11 mouse cellular contexts compared by ENCODE assay signal in genomic region chr5:114607651-114608050, GRCm38 (mm10). TPM values are rescaled to one million over a fixed set of nuclear protein-coding genes. Genes with fewer than 3 reads are reported as not detected.
A peak's percentile ranks its signal among the peaks of the same experiment; 100 is the strongest.
DNase-seq lines count a peak whose midpoint lies in the region; ATAC-seq and TF ChIP-seq lines count a peak whose summit lies in the region.
"Had no signal": no experiment of that assay in that cellular context is flagged by ENCODE, and none has a peak within 500 bp of the region (broad histone marks: within the 10 kb centered on the region; RNA-seq: fewer than 3 reads in every experiment).

No protein-coding gene starts in this region.

- TF ChIP-seq EP300 in liver, postnatal 0 days (IDR thresholded peaks at IDR 0.05; ENCODE audit: low read depth), result no peak

- H3K4me2 ChIP-seq in liver, postnatal 0 days (ENCODE audit: low read depth, low read length), result no peak overlapping the region

- no peak for TF ChIP-seq POLR2A in thymus, adult 2 months (IDR thresholded peaks at IDR 0.05; ENCODE audit: control insufficient read depth, extremely low read depth, insufficient read depth, low read length, poor library complexity)

- peak; percentile 40; the same call in 1 of the 2 replicates for ATAC-seq in liver, postnatal 0 days

- 0 out of 2 replicates have a peak, but pooled peaks cover 3% of the 10 kb centered on the region for H3K36me3 ChIP-seq in liver, postnatal 0 days (replicated peaks; ENCODE audit: insufficient read depth, low read length)
- H3K36me3 ChIP-seq in thymus, adult 2 months (ENCODE audit: control insufficient read depth, insufficient read depth, low read length), result no peaks in the 10 kb centered on the region

- no peak overlapping the region for H3K4me3 ChIP-seq in liver, postnatal 0 days (ENCODE audit: low read depth, low read length)
- no peak overlapping the region for H3K4me3 ChIP-seq in layer of hippocampus, adult 2 months
- no peak overlapping the region for H3K4me3 ChIP-seq in thymus, adult 2 months (ENCODE audit: control insufficient read depth, insufficient read depth, low read length)
- H3K4me3 ChIP-seq: erythroblast, embryonic 14.5 days had no signal

- H3K27ac ChIP-seq in liver, postnatal 0 days (ENCODE audit: low read depth), result no peak overlapping the region
- no peak overlapping the region for H3K27ac ChIP-seq in layer of hippocampus, adult 2 months
- no peak overlapping the region for H3K27ac ChIP-seq in thymus, adult 2 months (ENCODE audit: control insufficient read depth, insufficient read depth, low read length)
- H3K27ac ChIP-seq: macrophage had no signal

- TF ChIP-seq CTCF in liver, postnatal 0 days (IDR thresholded peaks at IDR 0.05; ENCODE audit: low read depth), result no peak
- TF ChIP-seq CTCF in layer of hippocampus, adult 2 months (conservative IDR thresholded peaks at IDR 0.05), result no peak
- no peak for TF ChIP-seq CTCF in thymus, adult 2 months (IDR thresholded peaks at IDR 0.05; ENCODE audit: borderline replicate concordance, control insufficient read depth, extremely low read depth, insufficient read depth, low read length, poor library complexity)

- WGBS in liver, postnatal 0 days (ENCODE audit: insufficient replicate concordance), result 56% methylated on average over 8 of the region's 8 CpGs
- 82% methylated on average over 8 of the region's 8 CpGs for WGBS in thymus, adult 2 months

- H3K27me3 ChIP-seq in liver, postnatal 0 days (ENCODE audit: insufficient read depth, low read length), result no peaks in the 10 kb centered on the region
- H3K27me3 ChIP-seq in thymus, adult 2 months (ENCODE audit: control insufficient read depth, insufficient read depth, low read length), result no peaks in the 10 kb centered on the region

- DNase-seq in liver, postnatal 0 days, result peak; percentile 68
- DNase-seq in liver, result no peak
- peak; percentile 86 for DNase-seq in cerebellum, adult 9-11 months
- peak; percentile 46 to 68 for DNase-seq in heart, adult 9 months (ENCODE audit: low spot score in 2 of 2)
- DNase-seq in layer of hippocampus, adult 2 months (ENCODE audit: low spot score in 2 of 2), result peak; percentile 67 to 73
- peak; percentile 76 for DNase-seq in lung, postnatal 14 days
- no peak for DNase-seq in thymus, adult 2 months
- DNase-seq in embryo, embryonic 10 days (ENCODE audit: low spot score), result no peak

- H3K9me3 ChIP-seq in liver, postnatal 0 days (ENCODE audit: low read length), result no peaks in the 10 kb centered on the region

- peaks cover 4% of the 10 kb centered on the region for H3K4me1 ChIP-seq in liver, postnatal 0 days (ENCODE audit: insufficient read depth)
- H3K4me1 ChIP-seq in thymus, adult 2 months (replicated peaks; ENCODE audit: control insufficient read depth, insufficient read depth, low read length), result peaks cover 10% of the 10 kb centered on the region

- no peak overlapping the region for H3K9ac ChIP-seq in liver, postnatal 0 days (replicated peaks)

RNA-seq across cellular contexts. Expression of gene Fam222a, which starts 39.8 kb away (rescaled TPM):
- 0.80 and 1.8 TPM in 2 replicates for polyA plus RNA-seq in liver, postnatal 0 days (2015; fragmentation: Nextera tagmentation; extraction: Ambion mirVana)
- 1 to 10 TPM; 3.5 to 4.1 TPM for total RNA-seq in layer of hippocampus, adult 2 months (2021)
- 15.3 and 18.4 TPM in 2 replicates for polyA plus RNA-seq in thymus, adult 2 months (2012; rRNA removed)

RNA-seq across cellular contexts. Expression of gene Trpv4, which starts 50.6 kb away (rescaled TPM):
- 0.32 and 0.38 TPM in 2 replicates for polyA plus RNA-seq in liver, postnatal 0 days (2015; fragmentation: Nextera tagmentation; extraction: Ambion mirVana)
- total RNA-seq in layer of hippocampus, adult 2 months (2021), result 1 to 10 TPM; 2.0 to 2.3 TPM
- 4.2 and 6.5 TPM in 2 replicates for polyA plus RNA-seq in thymus, adult 2 months (2012; rRNA removed)
- total RNA-seq: MEL had no signal

Comparison
In these comparisons a context has a peak if more than half of its experiments do, and no peak if none do; other contexts are left out.
1. DNase-seq: peak in liver, postnatal 0 days (single experiment), cerebellum, adult 9-11 months (single experiment), heart, adult 9 months (2 of 2), layer of hippocampus, adult 2 months (2 of 2) and lung, postnatal 14 days (single experiment); none in liver (single experiment), thymus, adult 2 months (single experiment) and embryo, embryonic 10 days (single experiment).